ENCODE assay signal across 12 mouse cellular contexts in the genomic region with DNA sequence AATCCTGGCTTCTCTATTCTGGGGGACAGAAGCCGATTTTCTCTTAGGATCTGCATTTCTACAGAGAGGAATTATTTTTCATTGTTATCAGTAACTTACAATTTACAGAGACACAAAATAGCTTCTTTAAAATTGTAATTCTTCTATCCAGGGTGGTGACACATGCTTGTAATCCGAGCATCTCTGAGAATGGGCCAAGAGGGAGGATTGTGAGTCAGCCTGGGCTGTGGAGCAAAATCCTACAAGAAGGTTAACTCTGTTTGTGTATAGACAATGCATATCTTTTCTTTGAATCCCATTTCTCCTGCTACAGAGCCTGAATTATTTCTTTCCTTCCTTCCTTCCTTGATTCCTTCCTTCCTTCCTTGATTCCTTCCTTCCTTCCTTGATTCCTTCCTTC.
"Had no signal": no experiment of that assay in that cellular context is flagged by ENCODE, and none has a peak within 500 bp of the region (broad histone marks: within the 10 kb centered on the region; RNA-seq: fewer than 3 reads in every experiment).

No protein-coding gene starts in this region.

- DNase-seq: left cerebral cortex, postnatal 4 days; liver; liver, embryonic 13.5 days; liver, postnatal 0 days; lung, adult 18-20 months; lung, adult 2 months; lung, embryonic 14.5 days; lung, postnatal 10 days; lung, postnatal 14 days; lung, postnatal 36 days; lung, postnatal 4 days; midbrain, embryonic 14.5 days had no signal
